Mouse (Mus musculus) layer of hippocampus, adult 2 months (tissue): ENCODE measurements around the gene Rxfp4. TPM values are rescaled to one million over a fixed set of nuclear protein-coding genes. Genes with fewer than 3 reads are reported as not detected.

ENCODE experiments used
- DNase-seq, 2 experiments: peaks; one replicate each; pipeline ENCODE4 v3.0.0; 2022; ENCODE audit warnings: low spot score in 2 of 2
- H3K27ac ChIP-seq: fragments of 200-600 bp; 2 replicates; pipeline ENCODE4 v1.8.1; 2022
- H3K4me3 ChIP-seq: fragments of 200-600 bp; 2 replicates; pipeline ENCODE4 v1.8.1; 2022; ENCODE audit warnings: mild to moderate bottlenecking
- CTCF ChIP-seq: fragments of 200-600 bp; conservative IDR thresholded peaks from 2 replicates; pipeline ENCODE4 v1.8.1; 2022; ENCODE audit warnings: antibody characterized with exemption, mild to moderate bottlenecking, moderate library complexity
- long read RNA-seq, 2 experiments: library from polyadenylated mRNA; stranded (forward); transcript quantifications; one replicate each; pipeline ENCODE4 v2.0.0; 2021; ENCODE audit warnings: borderline mapping rate in 2 of 2
- total RNA-seq, 2 experiments: library from RNA; stranded (reverse); gene quantifications; 2 replicates each; pipeline ENCODE4 v1.2.3; 2021

Gene Rxfp4
- not detected for total RNA-seq
- long read RNA-seq, experiment 1, result 0 reads
- long read RNA-seq, experiment 2, result 0 reads

GRCm38 (mm10) chr3:88652846-88653515 is at the start of gene Rxfp4:
Gene Rxfp4, minus strand, starts transcription at chr3:88653142.
- no peak for DNase-seq
- Histone ChIP-seq H3K27ac (no peak within 1 kb of the TSS), H3K4me3 (no peak within 1 kb of the TSS)
- TF ChIP-seq CTCF, result no peak

- DNase-seq, result no peak
- no peak overlapping the region; the same call in 1 of the 2 replicates for H3K27ac ChIP-seq
- no peak overlapping the region for H3K4me3 ChIP-seq
- TF ChIP-seq CTCF, result no peak
Observed at GRCm38 (mm10) chr3:88701222-88701621, 48.3 kb upstream of the Rxfp4 start.

GRCm38 (mm10) chr3:88700247-88700646 is 47.3 kb upstream of the Rxfp4 start:
- TF ChIP-seq CTCF, result no peak
- Histone ChIP-seq H3K27ac (no peak overlapping the region), H3K4me3 (no peak overlapping the region)
- no peak for DNase-seq

GRCm38 (mm10) chr3:88698834-88699233 is 45.9 kb upstream of the Rxfp4 start:
- no peak overlapping the region for H3K4me3 ChIP-seq
- no peak for DNase-seq
- no peak overlapping the region for H3K27ac ChIP-seq
- no peak for TF ChIP-seq CTCF

- no peak overlapping the region for H3K27ac ChIP-seq
- DNase-seq, result no peak
- H3K4me3 ChIP-seq, result no peak overlapping the region
- no peak for TF ChIP-seq CTCF
Observed at GRCm38 (mm10) chr3:88698051-88698450, 45.1 kb upstream of the Rxfp4 start.

- TF ChIP-seq CTCF, result peak; percentile 51
- no peak overlapping the region for H3K27ac ChIP-seq
Observed at GRCm38 (mm10) chr3:88695545-88695944, 42.6 kb upstream of the Rxfp4 start.

GRCm38 (mm10) chr3:88689079-88689478 is 36.1 kb upstream of the Rxfp4 start:
- TF ChIP-seq CTCF, result no peak
- DNase-seq, result no peak
- Histone ChIP-seq H3K4me3 (no peak overlapping the region), H3K27ac (no peak overlapping the region)

More at GRCm38 (mm10) chr3:88695545-88695944, 42.6 kb upstream of the Rxfp4 start:
- H3K4me3 ChIP-seq, result no peak overlapping the region
- no peak for DNase-seq

- no peak for TF ChIP-seq CTCF
Observed at GRCm38 (mm10) chr3:88686734-88687611, 34.0 kb upstream of the Rxfp4 start.

GRCm38 (mm10) chr3:88685958-88686451 is 33.1 kb upstream of the Rxfp4 start:
- DNase-seq, result peak; percentile 16 to 51

More at GRCm38 (mm10) chr3:88686734-88687611, 34.0 kb upstream of the Rxfp4 start:
- Histone ChIP-seq H3K27ac (peak overlapping the region; percentile 91; the same call in 1 of the 2 replicates), H3K4me3 (peak overlapping the region; percentile 70)
- no peak for DNase-seq

GRCm38 (mm10) chr3:88684980-88685941 is 32.3 kb upstream of the Rxfp4 start, which contains the start of gene Khdc4:
Gene Khdc4, plus strand, starts transcription at chr3:88685803.
- Histone ChIP-seq H3K27ac (peak within 1 kb of the TSS; percentile 91), H3K4me3 (peak within 1 kb of the TSS; percentile 70)
- TF ChIP-seq CTCF, result peak; percentile 10
- DNase-seq, result peak; percentile 97 to 98

More at GRCm38 (mm10) chr3:88685958-88686451, 33.1 kb upstream of the Rxfp4 start:
- Histone ChIP-seq H3K4me3 (peak overlapping the region; percentile 70), H3K27ac (peak overlapping the region; percentile 91)
- TF ChIP-seq CTCF, result peak; percentile 50

- Histone ChIP-seq H3K4me3 (peak overlapping the region; percentile 70), H3K27ac (peak overlapping the region; percentile 91)
- DNase-seq, result no peak
- peak; percentile 56 for TF ChIP-seq CTCF
Observed at GRCm38 (mm10) chr3:88684236-88684979, 31.5 kb upstream of the Rxfp4 start.
